Mouse (Mus musculus): Measurements from ENCODE around the gene Acot11.
A peak's percentile ranks its signal among the peaks of the same experiment; 100 is the strongest.
"Not testable (repeated sequence)": the region's sequence is repeated elsewhere in the genome, so short reads cannot be mapped to it uniquely, and the experiment has no call there.

Acot11 gene

DNA sequence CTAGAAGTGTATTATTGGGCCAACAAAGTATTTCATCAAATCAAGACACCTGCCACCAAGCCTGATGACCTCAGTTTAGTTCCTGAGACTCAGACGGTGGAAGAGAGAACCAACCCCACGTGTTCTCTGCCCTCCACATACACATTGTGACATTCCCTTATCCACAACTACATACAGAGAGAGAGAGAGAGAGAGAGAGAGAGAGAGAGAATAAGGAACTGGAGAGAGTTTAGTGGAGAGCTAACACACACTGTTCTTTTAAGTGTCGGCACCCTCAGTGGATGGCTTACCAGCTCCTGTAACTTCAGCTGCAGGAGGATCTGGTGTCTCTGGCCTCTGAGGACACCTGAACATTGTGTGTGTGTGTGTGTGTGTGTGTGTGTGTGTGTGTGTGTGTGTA lies 2.5 kb upstream of the Acot11 start:
- no peak for DNase-seq

DNA sequence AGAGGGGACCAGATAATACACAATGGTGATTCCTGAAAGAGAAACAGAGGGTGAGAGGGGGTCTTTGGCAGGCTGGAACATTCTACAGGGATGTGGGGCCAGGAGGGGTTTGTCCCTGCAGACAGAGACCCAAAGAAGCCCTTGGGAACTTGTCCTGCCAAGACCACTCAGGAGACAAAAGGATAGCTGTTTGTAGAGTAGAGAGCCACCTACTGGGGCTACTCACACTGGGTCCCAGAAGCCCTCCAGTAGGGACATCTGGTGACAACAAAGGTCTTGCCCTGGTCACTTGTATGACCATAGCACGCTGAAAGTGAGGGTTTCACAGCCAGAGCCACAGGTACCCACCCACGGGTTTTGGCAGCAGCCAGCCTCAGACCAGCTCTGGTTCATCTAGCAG lies 1.1 kb upstream of the Acot11 start:
- DNase-seq, result no peak

GRCm38 (mm10) chr4:106804201-106804909 lies 443 bp downstream of the Acot11 start:
- DNase-seq, result no peak

- DNase-seq, result no peak
Observed at GRCm38 (mm10) chr4:106803781-106804180, 1.0 kb downstream of the Acot11 start.

DNA sequence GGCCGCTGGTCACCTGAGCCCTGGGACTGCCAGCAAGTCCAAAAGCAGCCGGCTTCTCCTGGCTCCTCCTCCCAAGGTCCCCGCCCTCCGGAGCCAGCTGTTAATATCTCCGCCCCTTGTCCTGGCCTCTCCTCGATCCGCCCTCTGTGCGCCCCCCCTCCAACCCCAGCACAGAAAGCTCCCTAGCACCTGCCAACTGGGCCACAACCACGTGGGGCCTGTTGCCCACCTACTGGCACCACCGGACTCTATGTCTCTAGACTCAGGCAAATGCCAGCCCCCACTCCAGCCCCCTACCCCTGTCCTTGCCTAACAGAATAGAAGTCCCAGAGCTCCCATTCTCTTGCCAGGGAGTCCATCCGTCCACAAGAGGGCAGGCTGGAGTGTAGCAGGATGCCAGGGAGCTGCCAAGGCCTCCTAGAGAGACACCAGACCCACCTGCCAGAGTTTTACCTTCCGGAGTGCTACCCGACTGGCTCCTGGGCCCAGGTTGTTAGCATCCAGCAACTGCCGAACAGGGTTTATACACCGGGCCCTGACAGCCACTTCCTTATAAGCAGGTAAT lies 4.9 kb downstream of the Acot11 start:
- peak; percentile 19 for DNase-seq

- no peak for DNase-seq
Observed at GRCm38 (mm10) chr4:106798908-106799546, 5.8 kb downstream of the Acot11 start.

- DNase-seq, result no peak
Observed at GRCm38 (mm10) chr4:106795289-106795688, 9.5 kb downstream of the Acot11 start.

DNA sequence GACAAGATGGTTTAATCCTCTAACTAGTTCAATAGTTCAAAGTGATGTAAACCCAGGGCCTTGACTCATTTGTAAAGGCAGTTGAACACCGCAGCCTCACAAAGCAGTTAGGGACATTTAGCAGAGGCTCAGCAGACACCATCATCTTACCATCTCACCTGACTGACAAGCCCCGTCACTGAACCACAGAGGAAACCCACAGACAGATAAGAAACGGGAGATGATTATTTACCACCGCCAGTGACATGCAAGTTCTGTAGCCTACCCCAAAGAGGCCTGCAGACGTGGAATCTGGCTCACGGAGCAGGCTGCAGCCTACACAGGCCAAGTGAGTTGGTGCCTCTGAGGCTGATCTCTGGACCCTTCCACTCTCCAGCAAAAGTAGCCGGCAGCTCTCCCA lies 10.6 kb downstream of the Acot11 start:
- DNase-seq, result peak in 1 of 2 experiments; percentile 31

- not testable (repeated sequence) for DNase-seq
Observed at GRCm38 (mm10) chr4:106793826-106794225, 11.0 kb downstream of the Acot11 start.

GRCm38 (mm10) chr4:106792276-106792675 lies 12.5 kb downstream of the Acot11 start:
- no peak for DNase-seq

DNA sequence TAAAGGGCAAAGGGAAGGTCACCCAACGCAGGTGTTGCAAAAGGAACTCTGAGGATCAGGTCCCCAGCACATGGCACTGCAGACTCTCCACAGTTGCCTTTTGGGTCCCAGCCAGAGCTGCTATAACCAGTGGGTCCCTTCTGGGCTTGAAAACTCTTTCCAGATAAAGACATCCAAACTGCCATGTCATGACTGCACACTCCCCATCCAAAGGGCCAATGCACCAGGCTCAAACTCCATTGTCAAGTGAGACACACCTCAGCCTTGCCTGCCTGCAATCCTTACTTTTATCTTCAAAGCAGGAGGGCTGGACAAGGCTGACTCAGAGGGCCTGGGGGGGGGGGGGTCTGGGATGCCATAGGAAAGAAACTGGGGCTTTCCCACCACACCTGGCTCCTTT lies 13.9 kb downstream of the Acot11 start:
- no peak for DNase-seq

DNA sequence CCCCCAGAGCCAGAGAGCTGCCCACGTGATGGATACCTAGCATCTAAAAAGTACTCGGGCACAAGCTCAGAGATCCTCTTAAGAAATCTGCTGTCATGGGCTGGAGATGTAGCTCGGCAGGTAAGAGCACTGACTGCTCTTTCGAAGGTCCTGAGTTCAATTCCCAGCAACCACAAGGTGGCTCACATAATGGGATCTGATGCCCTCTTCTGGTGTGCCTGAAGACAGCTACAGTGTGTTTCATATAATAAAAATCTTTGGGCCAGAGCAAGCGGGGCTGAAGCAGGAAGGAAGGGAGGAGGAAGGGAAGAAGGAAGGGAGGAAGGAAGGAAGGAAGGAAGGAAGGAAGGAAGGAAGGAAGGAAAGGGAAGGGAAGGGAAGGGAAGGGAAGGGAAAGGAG lies 14.6 kb downstream of the Acot11 start:
- not testable (repeated sequence) for DNase-seq

DNA sequence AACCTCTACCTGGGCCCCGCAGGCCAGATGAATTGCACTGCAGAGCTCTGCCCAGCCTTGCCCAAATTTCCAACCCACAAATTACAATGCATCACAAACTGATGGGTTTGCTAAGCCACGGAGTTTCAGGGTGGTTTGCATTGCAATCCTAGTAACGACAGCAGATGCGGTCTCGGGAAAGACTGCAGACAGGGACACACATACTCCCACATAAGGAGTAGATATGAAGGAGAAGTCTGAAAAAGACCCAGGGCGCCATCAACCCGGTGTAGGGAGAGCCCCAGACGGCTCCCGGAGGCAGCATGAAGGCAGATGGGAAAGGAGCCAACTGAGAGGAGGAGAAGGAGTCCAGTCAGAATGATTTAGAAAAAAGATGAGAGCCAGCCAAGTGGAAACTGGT lies 15.1 kb downstream of the Acot11 start:
- no peak for DNase-seq

DNA sequence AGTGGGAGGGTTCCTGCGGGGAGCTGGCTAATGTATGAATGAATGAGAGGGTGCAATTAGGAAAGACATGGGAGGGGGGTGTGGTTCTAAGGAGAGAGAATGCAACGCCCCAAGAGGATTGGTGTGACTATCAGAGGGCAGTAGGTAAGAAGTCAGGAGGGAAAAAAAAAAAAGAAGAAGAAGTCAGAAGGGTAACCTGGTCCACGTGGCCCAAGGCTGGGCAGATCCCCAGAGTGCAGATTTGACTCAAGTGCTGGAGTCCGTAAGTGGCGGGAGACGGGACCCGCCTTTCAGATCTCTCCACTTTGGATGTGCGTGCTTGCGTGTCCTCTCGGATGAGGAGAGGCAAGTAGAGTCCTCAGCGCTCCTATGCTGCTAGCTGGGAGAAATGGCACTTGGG lies 16.2 kb downstream of the Acot11 start:
- DNase-seq, result no peak

DNA sequence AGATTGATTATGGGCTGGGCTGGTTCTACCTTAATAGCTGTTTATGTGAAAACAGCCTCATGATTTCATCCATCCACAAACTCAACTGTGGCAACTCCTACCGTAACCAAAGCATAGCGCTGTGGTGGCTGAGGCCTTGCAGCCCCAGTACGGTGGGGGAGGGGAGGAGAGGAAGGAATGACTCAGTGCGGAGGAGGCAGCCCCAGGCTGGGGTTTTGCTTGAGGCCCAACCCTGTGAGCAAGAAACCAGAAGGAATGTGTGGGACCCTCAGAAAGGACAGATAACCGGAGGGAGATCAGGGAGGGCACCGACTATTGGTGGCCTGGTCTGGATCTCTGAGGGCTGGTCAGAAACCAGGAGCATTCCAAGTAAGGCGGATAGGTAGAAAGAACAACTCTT lies 17.0 kb downstream of the Acot11 start:
- peak in 1 of 2 experiments; percentile 25 for DNase-seq

GRCm38 (mm10) chr4:106785753-106786540 lies 18.9 kb downstream of the Acot11 start:
- no peak for DNase-seq

GRCm38 (mm10) chr4:106785345-106785744 lies 19.5 kb downstream of the Acot11 start:
- DNase-seq, result no peak

- no peak for DNase-seq
Observed at GRCm38 (mm10) chr4:106784806-106785205, 20.0 kb downstream of the Acot11 start.

- no peak for DNase-seq
Observed at GRCm38 (mm10) chr4:106783137-106783536, 21.7 kb downstream of the Acot11 start.

DNA sequence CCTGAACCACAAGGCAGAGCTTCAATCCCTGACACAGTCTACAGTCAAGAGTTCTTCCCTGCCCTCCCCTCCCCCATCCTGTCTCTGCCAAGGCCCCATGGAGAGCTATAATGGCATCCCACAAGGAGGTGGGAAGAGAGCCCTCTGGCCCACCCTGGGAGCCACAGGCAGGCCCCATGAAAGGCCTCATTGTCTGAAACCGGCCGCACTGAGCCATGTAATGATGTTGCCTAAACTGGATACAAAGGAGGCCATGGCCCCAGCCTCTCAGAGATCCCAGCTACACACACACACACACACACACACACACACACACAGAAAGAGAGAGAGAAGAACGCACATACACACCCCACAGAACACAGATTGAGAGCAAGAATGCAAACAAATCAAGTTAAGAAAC lies 24.8 kb downstream of the Acot11 start:
- DNase-seq, result no peak

GRCm38 (mm10) chr4:106778116-106778788 lies 26.5 kb downstream of the Acot11 start:
- DNase-seq, result peak; percentile 23 to 34

- no peak for DNase-seq
Observed at GRCm38 (mm10) chr4:106776998-106777397, 27.8 kb downstream of the Acot11 start.

- not testable (repeated sequence) for DNase-seq
Observed at GRCm38 (mm10) chr4:106775767-106776166, 29.0 kb downstream of the Acot11 start.

Data from thymus, adult 18-20 months (tissue).